Mouse (Mus musculus) liver, embryonic 16.5 days (tissue): ENCODE results near the gene Cdh26. TPM values are rescaled to one million over a fixed set of nuclear protein-coding genes. Genes with fewer than 3 reads are reported as not detected.

Experiments
- ATAC-seq: fragments of 200-750 bp; cut with Nextera tagmentation; 2 replicates; pipeline ENCODE4 v1.8.0; 2017; ENCODE audit warnings: low read depth, mild to moderate bottlenecking, moderate number of reproducible peaks, moderate library complexity
- H3K27ac ChIP-seq: fragments of 300-500 bp; sonication (generic); 2 replicates; pipeline ENCODE4 v1.5.1; 2014; ENCODE audit warnings: mild to moderate bottlenecking, low read length
- H3K27me3 ChIP-seq: fragments of 300-500 bp; sonication (generic); 2 replicates; pipeline ENCODE4 v1.6.1; 2014; ENCODE audit warnings: low read depth, low read length, mixed read lengths; ENCODE audit not compliant: control insufficient read depth, insufficient read depth
- H3K36me3 ChIP-seq: fragments of 300-500 bp; sonication (generic); 2 replicates; pipeline ENCODE4 v1.6.1; 2014; ENCODE audit warnings: mild to moderate bottlenecking; ENCODE audit not compliant: control insufficient read depth, insufficient read depth
- H3K4me1 ChIP-seq: fragments of 300-500 bp; sonication (generic); 2 replicates; pipeline ENCODE4 v1.6.1; 2014; ENCODE audit warnings: low read depth, low read length, mixed read lengths; ENCODE audit not compliant: control insufficient read depth
- H3K4me2 ChIP-seq: fragments of 300-500 bp; sonication (generic); 2 replicates; pipeline ENCODE4 v1.6.1; 2014; ENCODE audit warnings: low read depth, low read length, mixed read lengths
- H3K4me3 ChIP-seq: fragments of 300-500 bp; sonication (generic); 2 replicates; pipeline ENCODE4 v1.5.1; 2014; ENCODE audit warnings: low read depth, mild to moderate bottlenecking, low read length
- H3K9ac ChIP-seq: fragments of 300-500 bp; sonication (generic); 2 replicates; pipeline ENCODE4 v1.6.1; 2014; ENCODE audit warnings: low read depth, low read length
- H3K9me3 ChIP-seq: fragments of 300-500 bp; sonication (generic); replicated peaks from 2 replicates; pipeline ENCODE4 v1.6.1; 2016; ENCODE audit warnings: low read length; ENCODE audit not compliant: control insufficient read depth
- WGBS: fragments of 180-500 bp; shearing (Covaris S2); extraction: QIAGEN DNeasy Blood & Tissue Kit; methylation state at CpG from one replicate; pipeline ENCODE4 v1.1.7; 2014; ENCODE audit not compliant: insufficient replicate concordance; 5-methylcytosine and 5-hydroxymethylcytosine counted together
- polyA plus RNA-seq: library from polyadenylated mRNA; unstranded; fragments of >200 nt; fragmentation: Nextera tagmentation; extraction: Ambion mirVana; gene quantifications from 2 replicates; pipeline ENCODE4 v1.2.1, GENCODE M21; 2015

Cdh26 gene
- 0.13 and 0.14 TPM in 2 replicates for polyA plus RNA-seq

- WGBS = 86% methylated on average over 4 of the region's 4 CpGs
- Histone ChIP-seq H3K27ac (no peak within 1 kb of the TSS), H3K4me3 (no peak within 1 kb of the TSS), H3K4me2 (no peak within 1 kb of the TSS), H3K4me1 (no peaks in the 10 kb centered on the region), H3K9ac (no peak within 1 kb of the TSS), H3K36me3 (no peaks in the 10 kb centered on the region), H3K9me3 (no peaks in the 10 kb centered on the region), H3K27me3 (no peaks in the 10 kb centered on the region)
- no peak for ATAC-seq
Measured at GRCm38 (mm10) chr2:178430231-178430630, at the start of gene Cdh26. Gene Cdh26 (plus strand): TSS chr2:178430531.

GRCm38 (mm10) chr2:178407053-178407815 lies 23.1 kb upstream of the Cdh26 start, which contains the start of gene Sycp2:
Gene Sycp2 (minus strand): TSS chr2:178407685.
- Histone ChIP-seq H3K27me3 (no peaks in the 10 kb centered on the region), H3K4me2 (no peak within 1 kb of the TSS), H3K36me3 (no peaks in the 10 kb centered on the region), H3K9me3 (no peaks in the 10 kb centered on the region), H3K9ac (no peak within 1 kb of the TSS), H3K27ac (no peak within 1 kb of the TSS), H3K4me1 (no peaks in the 10 kb centered on the region), H3K4me3 (no peak within 1 kb of the TSS)
- peak; percentile 41; the same call in 1 of the 2 replicates for ATAC-seq
- WGBS = 73% methylated on average over 51 of the region's 52 CpGs

GRCm38 (mm10) chr2:178409024-178409423 lies 21.3 kb upstream of the Cdh26 start:
- H3K4me3 ChIP-seq = no peak overlapping the region
- no peaks in the 10 kb centered on the region; the same call in 1 of the 2 replicates for H3K4me1 ChIP-seq
- H3K4me2 ChIP-seq = no peak overlapping the region
- no peaks in the 10 kb centered on the region for H3K9me3 ChIP-seq
- H3K27ac ChIP-seq = no peak overlapping the region
- no peak for ATAC-seq
- no peaks in the 10 kb centered on the region for H3K36me3 ChIP-seq
- no peak overlapping the region for H3K9ac ChIP-seq
- H3K27me3 ChIP-seq = peaks cover 15% of the 10 kb centered on the region
- WGBS = 13% methylated on average over 1 of the region's 1 CpGs

DNA sequence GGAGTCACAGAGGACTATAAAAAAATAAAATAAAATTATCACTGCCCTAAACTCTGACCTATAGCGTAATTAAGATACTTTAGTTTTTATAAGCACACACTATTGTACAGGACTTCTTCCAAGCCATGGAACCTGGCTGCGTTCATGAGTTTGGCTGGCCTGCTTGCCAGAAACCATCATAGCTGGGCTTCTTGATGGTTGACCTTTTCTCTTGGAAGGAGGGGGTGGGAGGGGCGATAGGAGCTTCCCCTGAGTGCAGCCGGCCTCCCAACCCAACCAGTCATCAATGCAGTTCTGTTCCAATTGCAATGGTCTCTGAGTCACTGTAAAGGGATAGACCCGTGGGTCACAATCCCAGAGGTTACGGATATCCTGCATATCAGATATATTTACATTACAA lies 20.0 kb upstream of the Cdh26 start:
- no peak overlapping the region for H3K27ac ChIP-seq
- no peak overlapping the region for H3K4me3 ChIP-seq
- ATAC-seq = no peak
- no peak overlapping the region for H3K9ac ChIP-seq
- no peaks in the 10 kb centered on the region; the same call in 1 of the 2 replicates for H3K4me1 ChIP-seq
- WGBS = 56% methylated on average over 6 of the region's 6 CpGs
- no peaks in the 10 kb centered on the region for H3K36me3 ChIP-seq
- H3K4me2 ChIP-seq = no peak overlapping the region
- no peaks in the 10 kb centered on the region for H3K9me3 ChIP-seq
- peaks cover 27% of the 10 kb centered on the region for H3K27me3 ChIP-seq

DNA sequence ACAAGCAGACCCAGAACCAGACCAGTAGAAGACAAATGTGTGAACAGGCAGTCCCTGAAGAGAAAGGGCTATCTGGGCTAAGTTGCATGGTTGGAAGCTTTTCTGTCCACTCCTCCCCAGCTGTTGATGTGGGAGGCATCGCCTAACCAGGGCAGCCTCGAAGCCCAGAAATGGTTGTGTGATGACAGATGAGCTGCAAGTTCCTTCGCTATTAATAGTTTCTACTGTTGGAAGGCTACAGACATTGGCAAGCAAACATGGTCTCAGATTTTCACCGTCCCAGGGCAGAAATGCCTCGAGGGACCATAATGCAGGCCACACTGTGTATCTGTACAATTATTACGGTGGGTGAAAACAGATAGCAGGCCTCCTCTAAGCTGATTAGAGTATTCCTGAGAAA lies 17.7 kb upstream of the Cdh26 start:
- Histone ChIP-seq H3K9me3 (no peaks in the 10 kb centered on the region), H3K4me3 (no peak overlapping the region), H3K9ac (no peak overlapping the region), H3K4me2 (no peak overlapping the region), H3K36me3 (no peaks in the 10 kb centered on the region), H3K27ac (no peak overlapping the region), H3K4me1 (no peaks in the 10 kb centered on the region; the same call in 1 of the 2 replicates), H3K27me3 (peaks cover 27% of the 10 kb centered on the region)
- WGBS = 45% methylated on average over 6 of the region's 6 CpGs
- no peak for ATAC-seq

GRCm38 (mm10) chr2:178413081-178413480 lies 17.2 kb upstream of the Cdh26 start:
- no peak overlapping the region for H3K27ac ChIP-seq
- 63% methylated on average over 13 of the region's 13 CpGs for WGBS
- no peaks in the 10 kb centered on the region for H3K36me3 ChIP-seq
- no peaks in the 10 kb centered on the region for H3K9me3 ChIP-seq
- no peaks in the 10 kb centered on the region; the same call in 1 of the 2 replicates for H3K4me1 ChIP-seq
- H3K27me3 ChIP-seq = peaks cover 27% of the 10 kb centered on the region
- no peak for ATAC-seq
- no peak overlapping the region for H3K9ac ChIP-seq
- H3K4me3 ChIP-seq = no peak overlapping the region
- peak overlapping the region; percentile 68; the same call in 1 of the 2 replicates for H3K4me2 ChIP-seq

DNA sequence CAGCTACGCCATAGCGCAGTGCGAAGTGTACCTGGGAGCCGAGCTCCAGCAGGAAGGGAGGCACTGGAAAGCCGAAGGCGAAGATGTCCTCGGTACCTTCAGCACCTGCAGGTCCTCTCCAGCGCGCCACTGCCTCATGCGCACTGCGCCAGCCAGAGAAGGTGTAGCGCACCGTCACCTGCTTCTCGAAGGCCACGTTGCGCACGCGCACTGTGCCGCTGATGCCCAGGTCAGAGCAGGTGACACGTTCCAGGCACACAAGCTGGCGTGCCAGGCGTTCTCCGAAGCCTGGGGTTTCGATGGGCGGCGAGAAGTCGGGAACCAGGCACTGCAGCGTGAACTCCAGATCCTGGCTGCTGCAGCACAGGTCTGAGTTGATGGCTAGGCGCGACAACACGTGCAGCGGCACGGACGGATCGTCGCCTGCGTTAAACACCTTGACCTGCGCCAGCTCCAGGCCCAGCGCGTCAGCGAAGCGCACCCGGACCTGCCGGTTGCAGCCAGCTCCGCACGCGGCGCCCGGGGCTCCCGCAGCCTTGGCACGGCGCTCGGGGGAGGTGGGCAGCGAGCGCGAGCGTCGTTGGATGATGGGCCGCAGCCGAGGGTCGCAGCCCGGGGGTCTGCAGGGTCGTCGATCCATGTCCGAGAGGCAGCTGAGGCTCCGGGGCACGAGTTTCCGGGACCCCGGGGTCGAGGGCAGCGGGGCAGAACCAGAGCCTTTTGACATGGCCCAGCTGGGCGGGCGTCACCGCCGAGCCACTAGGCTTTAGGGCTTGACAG lies 16.7 kb upstream of the Cdh26 start:
- no peak overlapping the region for H3K27ac ChIP-seq
- H3K4me1 ChIP-seq = no peaks in the 10 kb centered on the region; the same call in 1 of the 2 replicates
- H3K4me3 ChIP-seq = peak overlapping the region; percentile 61
- H3K9ac ChIP-seq = peak overlapping the region; percentile 24; the same call in 1 of the 2 replicates
- H3K4me2 ChIP-seq = peak overlapping the region; percentile 68
- peaks cover 27% of the 10 kb centered on the region for H3K27me3 ChIP-seq
- no peak for ATAC-seq
- no peaks in the 10 kb centered on the region for H3K36me3 ChIP-seq
- WGBS = 18% methylated on average over 75 of the region's 75 CpGs
- no peaks in the 10 kb centered on the region for H3K9me3 ChIP-seq

- WGBS = under 1% methylated on average over 71 of the region's 74 CpGs
- peak within 1 kb of the TSS; percentile 68 for H3K4me2 ChIP-seq
- peaks cover 27% of the 10 kb centered on the region for H3K27me3 ChIP-seq
- no peak within 1 kb of the TSS; the same call in 1 of the 2 replicates for H3K27ac ChIP-seq
- H3K4me3 ChIP-seq = peak within 1 kb of the TSS; percentile 61
- no peaks in the 10 kb centered on the region for H3K36me3 ChIP-seq
- H3K9me3 ChIP-seq = no peaks in the 10 kb centered on the region
- ATAC-seq = peak; percentile 48
- no peaks in the 10 kb centered on the region; the same call in 1 of the 2 replicates for H3K4me1 ChIP-seq
- peak within 1 kb of the TSS; percentile 24; the same call in 1 of the 2 replicates for H3K9ac ChIP-seq
Measured at GRCm38 (mm10) chr2:178414261-178415149, 15.8 kb upstream of the Cdh26 start, which contains the start of the genes Ppp1r3d and Fam217b. Gene Ppp1r3d (minus strand): TSS chr2:178414472. Gene Fam217b (plus strand): TSS chr2:178414524.
